Mouse (Mus musculus): ENCODE results near the gene Pdlim4. TPM values are rescaled to one million over a fixed set of nuclear protein-coding genes. Genes with fewer than 3 reads are reported as not detected.
"Not testable (repeated sequence)": the region's sequence is repeated elsewhere in the genome, so short reads cannot be mapped to it uniquely, and the experiment has no call there.

Gene Pdlim4
- polyA plus RNA-seq, 1 experiment: 469 TPM

DNA sequence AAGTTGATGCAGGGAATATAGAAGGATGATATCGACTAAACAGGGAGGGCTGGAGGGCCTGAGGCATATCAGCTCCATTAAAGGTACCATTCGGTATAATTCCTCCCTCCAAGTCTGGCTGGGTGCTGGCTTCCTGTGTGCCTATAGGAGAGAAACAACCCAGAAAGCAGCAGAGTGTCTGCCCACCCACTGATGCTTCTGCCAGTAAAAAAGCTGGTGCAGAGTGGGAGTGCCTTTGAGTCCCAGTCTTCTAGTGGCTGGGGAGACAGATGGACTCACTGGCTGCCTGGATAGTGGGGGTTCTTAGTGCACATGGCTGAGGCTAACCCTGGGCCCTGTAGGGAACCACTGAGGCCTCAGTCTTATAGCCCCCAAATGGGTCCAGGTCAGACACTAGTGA is 18.6 kb downstream of the Pdlim4 start:
- H3K36me3 ChIP-seq (ENCODE audit: control insufficient read depth, insufficient read depth): peaks cover 43% of the 10 kb centered on the region
- TF ChIP-seq POLR2A (IDR thresholded peaks at IDR 0.05; ENCODE audit: insufficient read length, low read depth) (no peak), TCF3 (IDR thresholded peaks at IDR 0.05; ENCODE audit: insufficient read length, low read depth) (no peak), POLR2AphosphoS2 (IDR thresholded peaks at IDR 0.05; ENCODE audit: insufficient read length, low read depth) (no peak), SRF (IDR thresholded peaks at IDR 0.05; ENCODE audit: control insufficient read depth, insufficient read length, low read depth) (no peak), TCF12 (IDR thresholded peaks at IDR 0.05; ENCODE audit: insufficient read depth, poor library complexity, severe bottlenecking) (no peak), MYOG (IDR thresholded peaks at IDR 0.05; ENCODE audit: control insufficient read depth in 1 of 3, insufficient read depth in 1 of 3, insufficient read length in 2 of 3, low read depth in 2 of 3) (no peak), MYOD1 (IDR thresholded peaks at IDR 0.05; ENCODE audit: control insufficient read depth in 1 of 3, insufficient read length in 2 of 3, low read depth in 2 of 3) (no peak), CEBPB (IDR thresholded peaks at IDR 0.05; ENCODE audit: insufficient read depth, poor library complexity, severe bottlenecking) (no peak), USF1 (IDR thresholded peaks at IDR 0.05; ENCODE audit: low read depth) (no peak), E2F4 (IDR thresholded peaks at IDR 0.05; ENCODE audit: insufficient read depth) (no peak), REST (IDR thresholded peaks at IDR 0.05; ENCODE audit: insufficient read depth, insufficient read length) (no peak), MAX (IDR thresholded peaks at IDR 0.05; ENCODE audit: low read depth) (no peak)

DNA sequence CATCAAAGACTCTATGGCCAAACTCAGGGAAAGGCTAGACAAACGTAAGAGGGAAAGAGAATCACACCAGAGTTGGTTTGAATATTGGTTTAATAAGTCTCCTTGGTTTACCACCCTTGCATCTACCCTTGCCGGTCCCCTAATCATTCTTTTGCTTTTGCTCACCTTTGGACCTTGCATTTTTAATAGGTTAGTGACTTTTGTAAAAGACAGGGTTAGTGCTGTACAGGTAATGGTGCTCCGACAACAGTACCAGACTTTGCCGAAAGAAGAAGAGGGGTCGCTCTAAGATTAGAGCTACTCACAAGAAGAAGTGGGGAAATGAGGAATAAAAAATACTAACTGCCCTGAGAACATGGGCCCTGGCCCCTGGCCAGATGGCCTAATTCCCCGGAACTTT is 28.1 kb downstream of the Pdlim4 start:
- TF ChIP-seq MYOG (IDR thresholded peaks at IDR 0.05; ENCODE audit: control insufficient read depth in 1 of 3, insufficient read depth in 1 of 3, insufficient read length in 2 of 3, low read depth in 2 of 3) (no peak), E2F4 (IDR thresholded peaks at IDR 0.05; ENCODE audit: insufficient read depth) (no peak), MAX (IDR thresholded peaks at IDR 0.05; ENCODE audit: low read depth) (no peak), POLR2A (IDR thresholded peaks at IDR 0.05; ENCODE audit: insufficient read length, low read depth) (no peak), TCF12 (IDR thresholded peaks at IDR 0.05; ENCODE audit: insufficient read depth, poor library complexity, severe bottlenecking) (no peak), TCF3 (IDR thresholded peaks at IDR 0.05; ENCODE audit: insufficient read length, low read depth) (no peak), REST (IDR thresholded peaks at IDR 0.05; ENCODE audit: insufficient read depth, insufficient read length) (no peak), POLR2AphosphoS2 (IDR thresholded peaks at IDR 0.05; ENCODE audit: insufficient read length, low read depth) (no peak), CEBPB (IDR thresholded peaks at IDR 0.05; ENCODE audit: insufficient read depth, poor library complexity, severe bottlenecking) (no peak), MYOD1 (IDR thresholded peaks at IDR 0.05; ENCODE audit: control insufficient read depth in 1 of 3, insufficient read length in 2 of 3, low read depth in 2 of 3) (no peak), USF1 (IDR thresholded peaks at IDR 0.05; ENCODE audit: low read depth) (no peak), SRF (IDR thresholded peaks at IDR 0.05; ENCODE audit: control insufficient read depth, insufficient read length, low read depth) (no peak)
- no peaks in the 10 kb centered on the region for H3K27me3 ChIP-seq (ENCODE audit: control insufficient read depth, insufficient read depth, insufficient read length)
- no peaks in the 10 kb centered on the region for H3K36me3 ChIP-seq (ENCODE audit: control insufficient read depth, insufficient read depth)
- no peak overlapping the region for H3K4me2 ChIP-seq (ENCODE audit: low read depth)
- no peak overlapping the region for H3ac ChIP-seq (ENCODE audit: control insufficient read depth, insufficient read length)
- H3K79me2 ChIP-seq (ENCODE audit: control insufficient read depth, insufficient read depth): no peaks in the 10 kb centered on the region
- H3K4me3 ChIP-seq: no peak overlapping the region

More for the DNA sequence above, 18.6 kb downstream of the Pdlim4 start:
- no peaks in the 10 kb centered on the region for H3K27me3 ChIP-seq (ENCODE audit: control insufficient read depth, insufficient read depth, insufficient read length)
- H3K4me3 ChIP-seq: no peak overlapping the region
- no peak overlapping the region for H3ac ChIP-seq (ENCODE audit: control insufficient read depth, insufficient read length)
- no peak overlapping the region for H3K4me2 ChIP-seq (ENCODE audit: low read depth)
- no peaks in the 10 kb centered on the region for H3K79me2 ChIP-seq (ENCODE audit: control insufficient read depth, insufficient read depth)

DNA sequence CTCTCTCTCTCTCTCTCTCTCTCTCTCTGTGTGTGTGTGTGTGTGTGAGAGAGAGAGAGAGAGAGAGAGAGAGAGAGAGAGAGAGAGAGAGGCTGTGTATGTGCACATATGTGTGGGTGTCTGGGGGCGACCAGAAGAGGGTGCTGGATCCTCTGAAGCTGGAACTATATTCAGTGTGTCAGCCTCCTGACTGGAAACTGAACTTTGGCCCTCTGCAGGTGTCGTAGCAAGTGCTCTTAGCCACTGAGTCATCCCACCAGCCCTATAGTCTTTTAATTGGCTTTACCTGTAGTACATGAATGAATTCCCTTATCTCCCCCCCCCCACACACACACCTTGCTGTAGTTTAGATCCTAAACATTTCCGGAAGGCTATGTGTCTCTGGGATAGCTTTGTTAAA is 35.9 kb downstream of the Pdlim4 start:
- not testable (repeated sequence) for H3K4me3 ChIP-seq; H3K36me3 ChIP-seq (ENCODE audit: control insufficient read depth, insufficient read depth)

DNA sequence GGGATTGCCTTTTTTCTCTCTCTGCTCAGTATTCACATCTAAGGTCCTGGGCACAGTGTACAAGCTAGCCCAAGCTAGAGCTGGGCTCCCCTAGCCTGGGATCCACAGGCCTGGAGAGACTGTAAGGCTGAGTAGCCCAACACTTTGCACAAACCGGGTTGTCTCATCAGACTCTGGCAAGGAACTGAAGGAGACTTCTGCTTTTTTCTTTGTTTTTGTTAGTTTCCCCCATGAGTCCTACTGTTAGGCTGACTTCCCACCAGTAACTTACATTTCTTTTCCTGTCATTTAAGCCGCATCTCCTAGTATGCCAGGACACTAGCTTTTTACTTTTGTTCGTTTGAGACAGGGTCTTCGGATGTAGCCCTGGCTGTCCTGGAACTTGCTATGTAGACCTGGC is 39.8 kb downstream of the Pdlim4 start:
- TF ChIP-seq MYOG (IDR thresholded peaks at IDR 0.05; ENCODE audit: control insufficient read depth in 1 of 3, insufficient read depth in 1 of 3, insufficient read length in 2 of 3, low read depth in 2 of 3): no peak
- TF ChIP-seq POLR2A (IDR thresholded peaks at IDR 0.05; ENCODE audit: insufficient read length, low read depth): no peak
- TF ChIP-seq MYOD1 (IDR thresholded peaks at IDR 0.05; ENCODE audit: control insufficient read depth in 1 of 3, insufficient read length in 2 of 3, low read depth in 2 of 3): no peak
- H3K27me3 ChIP-seq (ENCODE audit: control insufficient read depth, insufficient read depth, insufficient read length): no peaks in the 10 kb centered on the region
- H3K36me3 ChIP-seq (ENCODE audit: control insufficient read depth, insufficient read depth): no peaks in the 10 kb centered on the region
- H3K4me3 ChIP-seq: peak overlapping the region; percentile 47
- no peaks in the 10 kb centered on the region for H3K79me2 ChIP-seq (ENCODE audit: control insufficient read depth, insufficient read depth)
- peak overlapping the region; percentile 97 for H3K4me2 ChIP-seq (ENCODE audit: low read depth)
- H3ac ChIP-seq (ENCODE audit: control insufficient read depth, insufficient read length): no peak overlapping the region

More for the DNA sequence above, 35.9 kb downstream of the Pdlim4 start:
- not testable (repeated sequence) for H3K79me2 ChIP-seq (ENCODE audit: control insufficient read depth, insufficient read depth); H3ac ChIP-seq (ENCODE audit: control insufficient read depth, insufficient read length); H3K27me3 ChIP-seq (ENCODE audit: control insufficient read depth, insufficient read depth, insufficient read length); H3K4me2 ChIP-seq (ENCODE audit: low read depth)

DNA sequence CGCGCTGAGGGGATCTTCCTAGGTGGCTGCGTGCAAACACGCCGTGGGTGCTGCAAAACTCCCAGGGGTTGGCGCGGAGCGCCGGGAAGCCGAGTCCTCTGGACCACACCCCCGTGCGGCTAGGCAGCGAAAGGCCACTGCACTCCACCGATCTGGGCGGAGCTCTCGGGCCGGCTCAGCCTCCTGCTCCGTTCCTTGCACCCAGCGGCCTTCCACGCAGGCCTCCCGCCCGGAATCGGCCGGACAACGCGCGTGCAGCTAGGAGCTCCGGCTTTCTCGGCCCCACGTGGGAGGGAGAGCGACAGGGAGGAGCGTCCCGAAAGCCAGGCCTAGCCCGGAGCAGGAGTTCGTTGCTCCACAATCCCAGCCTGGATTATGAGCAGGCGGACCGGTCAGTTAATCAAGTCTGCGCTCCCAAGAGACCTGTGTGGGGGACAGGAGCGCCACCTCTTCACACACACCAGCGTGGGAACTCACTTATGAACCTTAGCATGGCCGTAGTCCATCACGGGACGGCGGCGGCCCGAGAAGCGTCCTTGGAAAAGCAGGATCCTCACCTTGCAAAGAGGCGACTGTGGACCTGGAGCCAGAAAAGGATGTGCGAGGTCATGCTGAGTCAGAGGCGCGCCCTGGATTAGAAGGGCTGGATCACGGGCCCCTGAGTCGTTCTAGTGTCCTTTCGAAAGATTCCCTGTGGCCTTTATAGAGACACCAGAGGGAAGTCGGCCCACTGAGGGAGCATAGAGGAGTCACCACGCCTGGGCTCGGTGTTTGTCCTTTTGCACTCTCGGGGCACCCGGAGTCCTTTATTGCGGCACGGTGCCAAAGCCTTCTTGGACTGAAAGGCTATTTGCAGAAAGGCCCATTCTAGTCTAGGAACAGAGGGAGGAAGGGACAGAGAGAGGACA is 40.5 kb downstream of the Pdlim4 start, which contains the start of gene Slc22a4:
Gene Slc22a4, minus strand, starts transcription at position 47 of the 908 bp plus-strand sequence.
- Histone ChIP-seq H3K4me3 (peak within 1 kb of the TSS; percentile 47), H3K79me2 (ENCODE audit: control insufficient read depth, insufficient read depth) (no peaks in the 10 kb centered on the region), H3K4me2 (ENCODE audit: low read depth) (peak within 1 kb of the TSS; percentile 97), H3K27me3 (ENCODE audit: control insufficient read depth, insufficient read depth, insufficient read length) (no peaks in the 10 kb centered on the region), H3ac (ENCODE audit: control insufficient read depth, insufficient read length) (peak within 1 kb of the TSS; percentile 1), H3K36me3 (ENCODE audit: control insufficient read depth, insufficient read depth) (no peaks in the 10 kb centered on the region)
- TF ChIP-seq REST (IDR thresholded peaks at IDR 0.05; ENCODE audit: insufficient read depth, insufficient read length) (no peak), MAX (IDR thresholded peaks at IDR 0.05; ENCODE audit: low read depth) (peak; percentile 35), MYOG (IDR thresholded peaks at IDR 0.05; ENCODE audit: control insufficient read depth in 1 of 3, insufficient read depth in 1 of 3, insufficient read length in 2 of 3, low read depth in 2 of 3) (peak in 1 of 3 experiments; percentile 2), E2F4 (IDR thresholded peaks at IDR 0.05; ENCODE audit: insufficient read depth) (no peak), USF1 (IDR thresholded peaks at IDR 0.05; ENCODE audit: low read depth) (peak; percentile 6), POLR2AphosphoS2 (IDR thresholded peaks at IDR 0.05; ENCODE audit: insufficient read length, low read depth) (peak; percentile 80), POLR2A (IDR thresholded peaks at IDR 0.05; ENCODE audit: insufficient read length, low read depth) (peak; percentile 81), TCF12 (IDR thresholded peaks at IDR 0.05; ENCODE audit: insufficient read depth, poor library complexity, severe bottlenecking) (no peak)

Measured in myocyte (in vitro differentiated cells).